Mouse (Mus musculus) spleen, postnatal 14 days (tissue): ENCODE measurements around the gene Dlg4.

ENCODE experiments used
- DNase-seq, 2 experiments: peaks; one replicate each; pipeline ENCODE4 v3.0.0; 2021 to 2022; ENCODE audit warnings: low spot score in 2 of 2

Gene Dlg4

GRCm38 (mm10) chr11:70019495-70020021 lies 2.8 kb downstream of the Dlg4 start:
- no peak for DNase-seq

DNA sequence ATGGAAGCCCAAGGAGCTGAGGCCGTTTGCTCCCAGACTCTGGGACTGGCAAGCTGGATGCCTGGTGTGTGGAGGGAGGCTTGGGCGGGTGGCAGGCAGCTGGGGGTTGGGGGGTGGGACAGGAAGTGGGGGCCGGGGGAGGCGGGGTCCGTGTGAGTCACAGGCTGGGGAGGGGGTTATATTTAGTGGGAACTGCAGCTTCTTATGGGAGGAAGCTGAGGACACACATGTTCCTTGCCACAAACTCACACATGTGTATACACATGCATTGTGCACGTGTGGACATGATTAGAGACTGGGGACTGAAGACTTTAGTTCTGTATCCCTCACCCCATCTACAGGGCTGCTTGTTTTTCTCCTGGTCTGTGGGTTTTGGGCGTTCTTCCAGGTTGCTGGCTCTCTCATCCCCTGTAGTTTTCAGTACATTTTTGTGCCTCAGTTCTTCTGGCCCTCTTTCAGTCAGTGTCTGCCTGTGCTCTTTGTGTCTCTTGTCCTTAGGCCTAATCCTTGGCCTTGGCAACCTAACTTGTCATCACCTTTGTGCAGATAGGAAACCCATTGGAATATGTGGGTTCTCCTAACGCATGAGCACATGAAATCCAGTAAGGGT lies 3.4 kb downstream of the Dlg4 start:
- DNase-seq = no peak

GRCm38 (mm10) chr11:70020731-70021263 lies 4.1 kb downstream of the Dlg4 start:
- peak; percentile 31 to 52 for DNase-seq

DNA sequence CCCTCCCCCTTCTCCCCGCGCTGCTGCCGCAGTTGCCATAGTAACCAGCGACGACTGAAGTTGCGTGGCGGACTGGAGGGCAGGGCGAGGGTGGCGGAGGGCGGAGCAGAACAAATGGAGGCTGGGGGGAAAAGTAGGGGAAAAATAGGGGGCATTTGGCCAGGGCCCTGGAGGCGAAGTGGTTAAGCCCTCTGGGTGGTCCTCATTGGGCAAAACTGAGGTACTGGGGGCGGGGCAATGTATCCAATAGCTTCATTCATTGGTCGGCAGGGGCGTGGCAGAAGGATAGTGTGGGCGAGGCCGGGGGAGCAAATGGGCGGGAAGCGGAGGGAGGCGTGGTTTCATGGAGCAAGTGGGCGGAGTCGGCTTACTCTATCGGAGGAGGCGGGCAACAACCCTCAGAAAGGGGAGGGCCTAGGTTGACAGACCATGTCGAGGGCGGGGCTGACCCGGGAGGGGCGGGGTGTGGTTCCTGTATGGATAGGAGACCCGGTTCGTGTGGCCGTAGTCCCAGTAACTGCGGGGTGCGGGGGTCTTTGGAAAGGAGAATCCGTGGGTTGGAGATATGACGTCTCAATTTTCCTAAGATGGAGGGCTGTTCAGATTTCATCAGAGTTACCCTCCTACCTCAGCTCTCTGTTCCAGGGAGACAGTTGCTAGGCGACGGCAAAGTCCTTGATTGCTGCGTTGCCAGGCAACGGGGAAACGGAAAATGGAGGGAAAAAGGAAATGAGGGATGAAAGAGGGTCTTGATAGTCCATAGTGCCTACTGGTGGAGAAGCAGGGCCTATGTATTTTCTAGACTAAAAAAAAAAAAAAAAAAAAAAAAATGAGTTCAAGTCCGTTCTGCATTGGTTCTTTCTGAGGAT lies 4.8 kb downstream of the Dlg4 start:
- peak; percentile 86 to 91 for DNase-seq

GRCm38 (mm10) chr11:70023481-70024150 lies 6.9 kb downstream of the Dlg4 start:
- no peak for DNase-seq

GRCm38 (mm10) chr11:70024151-70024514 lies 7.4 kb downstream of the Dlg4 start:
- DNase-seq = no peak

DNA sequence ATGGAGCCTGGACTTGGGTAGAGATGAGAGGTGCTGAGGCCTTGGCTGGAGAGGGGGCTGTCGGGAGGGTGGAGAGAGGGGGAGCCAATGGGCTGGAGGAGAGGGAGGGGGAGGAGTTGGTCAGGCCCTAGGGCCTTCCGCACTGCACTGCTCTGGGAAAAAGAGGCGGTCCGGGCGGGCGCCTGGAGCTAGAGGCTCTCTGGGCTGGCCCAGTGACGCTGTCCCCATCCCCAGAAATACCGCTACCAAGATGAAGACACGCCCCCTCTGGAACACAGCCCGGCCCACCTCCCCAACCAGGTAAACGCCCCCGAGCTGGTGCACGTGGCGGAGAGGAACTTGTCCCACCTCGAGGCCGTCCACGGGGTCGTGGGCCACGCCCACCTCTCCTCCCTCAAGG lies 9.9 kb downstream of the Dlg4 start:
- no peak for DNase-seq

- DNase-seq = no peak
These were observed 10.7 kb downstream of the Dlg4 start for GRCm38 (mm10) chr11:70027397-70027796.

GRCm38 (mm10) chr11:70028401-70029129 lies 11.8 kb downstream of the Dlg4 start:
- no peak for DNase-seq

DNA sequence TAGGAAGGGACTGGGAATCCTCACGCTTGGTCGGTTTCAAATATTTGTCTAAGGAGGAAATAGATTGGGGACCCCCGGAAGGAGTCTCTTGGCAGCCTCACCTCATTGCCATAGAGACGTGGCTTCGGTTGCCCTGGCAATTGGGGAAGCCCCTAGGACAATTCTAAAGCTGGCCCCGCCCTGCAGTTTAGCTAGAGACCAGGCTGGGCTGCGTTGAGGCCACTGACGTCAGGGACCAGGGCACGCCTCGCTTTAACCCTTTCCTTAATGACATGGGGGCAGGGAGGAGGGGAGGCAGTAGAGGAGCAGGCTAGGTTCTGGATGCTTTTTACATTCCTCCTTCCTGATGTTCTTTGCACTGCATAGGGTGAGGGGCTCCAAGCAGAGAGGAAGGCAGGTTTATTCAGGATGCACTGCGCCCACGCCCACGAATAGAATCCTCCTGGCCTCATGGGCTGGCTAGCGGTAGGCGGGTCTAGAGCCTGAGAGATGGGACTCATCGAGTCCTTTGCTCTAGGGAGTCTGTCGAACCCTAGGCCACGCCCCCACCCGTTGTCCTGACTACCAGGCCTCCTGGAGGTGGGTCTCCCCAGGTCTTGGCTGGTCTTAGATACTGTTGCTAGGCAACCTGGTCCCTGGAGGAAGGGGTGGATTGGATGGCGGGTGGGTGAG lies 12.5 kb downstream of the Dlg4 start:
- DNase-seq = peak in 1 of 2 experiments; percentile 54

DNA sequence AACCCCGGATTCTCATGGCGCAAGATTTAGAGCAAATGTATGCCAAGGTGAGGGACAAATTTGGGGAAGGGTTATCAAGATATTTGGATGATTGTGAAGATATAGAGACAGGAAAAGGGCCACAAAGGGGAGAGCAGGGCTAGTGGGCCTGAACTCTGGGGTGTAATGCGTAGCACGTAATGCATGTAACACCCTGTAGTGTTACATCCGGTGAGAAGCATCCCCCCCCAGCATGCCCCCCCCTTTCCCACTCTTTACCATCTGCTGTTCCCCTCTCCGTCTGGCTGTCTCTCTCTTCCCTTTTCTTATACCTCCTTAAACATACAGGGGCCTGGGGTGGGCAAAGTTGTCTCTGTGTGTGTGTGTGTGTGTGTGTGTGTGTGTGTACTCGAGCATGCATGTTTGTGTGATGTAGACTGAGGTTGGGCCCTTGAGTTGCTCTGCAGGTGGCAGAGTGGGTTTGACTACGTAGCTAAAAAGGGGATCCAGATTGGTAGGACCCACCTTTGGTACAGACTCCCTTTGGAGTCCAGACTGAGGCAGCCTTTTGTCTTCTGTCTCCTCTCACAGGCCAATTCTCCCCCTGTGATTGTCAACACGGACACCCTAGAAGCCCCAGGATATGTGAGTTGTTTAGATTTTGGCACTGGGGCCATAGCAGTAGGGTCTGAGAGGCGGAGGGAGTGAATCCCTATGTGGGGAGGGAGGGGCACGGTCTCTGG lies 13.2 kb downstream of the Dlg4 start:
- DNase-seq = no peak

DNA sequence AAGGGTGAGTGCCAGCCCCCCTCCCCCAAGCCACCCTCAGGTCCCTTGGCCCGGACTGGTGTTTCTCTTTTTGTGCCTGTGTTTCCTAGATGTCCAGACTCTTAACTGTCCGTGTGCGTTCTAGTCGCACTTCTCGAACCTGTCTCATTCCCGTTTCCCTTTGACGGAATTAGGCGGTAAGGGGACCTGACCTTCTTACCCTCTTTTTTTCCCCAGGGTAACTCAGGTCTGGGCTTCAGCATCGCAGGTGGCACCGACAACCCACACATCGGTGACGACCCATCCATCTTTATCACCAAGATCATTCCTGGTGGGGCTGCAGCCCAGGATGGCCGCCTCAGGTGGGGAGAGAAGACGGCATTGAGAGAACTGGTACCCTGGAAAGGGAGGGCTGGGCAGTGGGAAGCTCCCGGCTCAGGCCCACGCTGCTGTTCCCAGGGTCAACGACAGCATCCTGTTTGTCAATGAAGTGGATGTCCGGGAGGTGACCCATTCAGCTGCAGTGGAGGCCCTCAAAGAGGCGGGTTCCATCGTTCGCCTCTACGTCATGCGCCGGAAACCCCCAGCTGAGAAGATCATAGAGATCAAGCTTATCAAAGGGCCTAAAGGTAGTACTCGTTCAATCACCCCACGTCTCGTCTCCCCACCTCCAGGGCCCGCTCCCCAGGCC lies 14.0 kb downstream of the Dlg4 start:
- no peak for DNase-seq

- no peak for DNase-seq
These were observed 14.6 kb downstream of the Dlg4 start for GRCm38 (mm10) chr11:70031321-70031670.

GRCm38 (mm10) chr11:70038174-70038573 lies 21.4 kb downstream of the Dlg4 start:
- no peak for DNase-seq

GRCm38 (mm10) chr11:70039631-70040030 lies 22.9 kb downstream of the Dlg4 start:
- DNase-seq = no peak

- no peak for DNase-seq
These were observed 23.4 kb downstream of the Dlg4 start for GRCm38 (mm10) chr11:70040184-70040583.

GRCm38 (mm10) chr11:70042309-70043085 lies 25.8 kb downstream of the Dlg4 start:
- no peak for DNase-seq

DNA sequence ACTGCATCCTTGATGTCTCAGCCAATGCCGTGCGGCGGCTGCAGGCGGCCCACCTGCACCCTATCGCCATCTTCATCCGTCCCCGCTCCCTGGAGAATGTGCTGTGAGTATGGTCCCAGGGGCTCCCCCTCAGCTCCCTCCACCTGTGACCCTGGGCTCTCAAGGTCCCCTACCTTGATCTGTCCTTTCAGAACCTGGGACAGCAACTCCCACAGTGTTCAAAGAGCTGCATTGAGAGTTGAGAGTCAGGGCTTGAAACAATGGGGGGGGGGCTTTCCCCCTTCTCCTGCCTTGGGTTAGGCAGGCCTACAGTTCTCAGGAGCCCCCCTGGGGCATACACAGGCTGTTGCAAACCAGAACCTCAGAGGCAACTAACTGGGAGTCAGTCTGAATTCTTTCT lies 26.9 kb downstream of the Dlg4 start:
- no peak for DNase-seq

- DNase-seq = no peak
These were observed 28.7 kb downstream of the Dlg4 start for GRCm38 (mm10) chr11:70045435-70045834.
